Mouse (Mus musculus) heart, embryonic 10.5 days (tissue): ENCODE measurements around the gene Fut2. TPM values are rescaled to one million over a fixed set of nuclear protein-coding genes. Genes with fewer than 3 reads are reported as not detected.
"Not testable (repeated sequence)": the region's sequence is repeated elsewhere in the genome, so short reads cannot be mapped to it uniquely, and the experiment has no call there.

Source experiments
- DNase-seq: peaks from one replicate; pipeline ENCODE4 v3.0.0-alpha.2; 2017; ENCODE audit warnings: low spot score
- H3K27ac ChIP-seq: fragments of 300-500 bp; sonication (generic); 2 replicates; pipeline ENCODE4 v1.5.1; 2016; ENCODE audit warnings: mild to moderate bottlenecking
- H3K27me3 ChIP-seq: fragments of 300-500 bp; sonication (generic); 2 replicates; pipeline ENCODE4 v1.6.1; 2016; ENCODE audit warnings: mild to moderate bottlenecking; ENCODE audit not compliant: poor library complexity, insufficient read depth, severe bottlenecking
- H3K36me3 ChIP-seq: fragments of 300-500 bp; sonication (generic); 2 replicates; pipeline ENCODE4 v1.6.1; 2016; ENCODE audit warnings: mild to moderate bottlenecking, moderate library complexity
- H3K4me1 ChIP-seq: fragments of 300-500 bp; sonication (generic); 2 replicates; pipeline ENCODE4 v1.6.1; 2016; ENCODE audit warnings: mild to moderate bottlenecking
- H3K4me3 ChIP-seq: fragments of 300-500 bp; sonication (generic); 2 replicates; pipeline ENCODE4 v1.5.1; 2016; ENCODE audit warnings: mild to moderate bottlenecking, moderate library complexity
- H3K9me3 ChIP-seq: fragments of 300-500 bp; sonication (generic); 2 replicates; pipeline ENCODE4 v1.6.1; 2016; ENCODE audit warnings: mild to moderate bottlenecking, moderate library complexity
- WGBS: fragments of 180-500 bp; shearing (Covaris S2); methylation state at CpG from one replicate; pipeline ENCODE4 v1.1.7; 2016; 5-methylcytosine and 5-hydroxymethylcytosine counted together
- polyA plus RNA-seq: library from polyadenylated mRNA; unstranded; fragments of >200 nt; fragmentation: Nextera tagmentation; extraction: Ambion mirVana; gene quantifications from 2 replicates; pipeline ENCODE4 v1.2.1, GENCODE M21; 2016

Fut2 gene
- polyA plus RNA-seq, 1 experiment from 2014 or later: 1.1 TPM

DNA sequence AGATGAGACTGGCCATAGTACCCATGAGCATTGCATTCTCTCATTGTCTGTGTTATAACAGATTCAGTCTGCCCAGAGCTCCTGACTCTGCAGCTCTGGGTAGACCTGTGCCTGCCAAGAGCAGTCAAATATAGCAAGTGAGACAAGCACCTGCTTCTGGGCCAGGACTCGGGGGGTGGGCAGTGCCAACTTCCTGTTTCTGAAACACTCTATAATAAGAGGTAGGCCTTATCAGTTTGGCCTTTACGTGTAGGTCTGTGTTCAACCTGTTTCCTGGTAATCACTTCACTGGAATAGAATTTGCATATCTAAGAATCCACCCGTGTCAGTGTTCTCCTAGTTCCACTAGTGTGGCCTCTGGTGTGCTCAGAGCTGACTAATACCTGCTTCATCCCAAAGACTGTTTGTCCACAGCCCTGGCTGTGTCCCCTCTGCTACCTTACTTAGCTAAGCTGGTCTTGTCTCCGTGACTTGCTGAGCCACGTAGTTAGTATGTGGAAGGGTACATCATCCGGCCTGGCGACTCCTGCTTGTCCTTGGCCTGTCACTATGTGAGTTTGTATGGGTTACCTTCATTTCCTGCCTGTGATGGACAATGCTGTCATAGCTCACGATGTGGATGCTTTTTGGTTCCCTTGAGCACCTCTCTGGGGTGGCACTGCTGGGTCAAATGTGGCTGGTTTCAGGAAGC is 15.0 kb upstream of the Fut2 start:
- WGBS: 72% methylated on average over 8 of the region's 8 CpGs
- H3K4me3 ChIP-seq: no peak overlapping the region
- no peaks in the 10 kb centered on the region for H3K9me3 ChIP-seq
- H3K36me3 ChIP-seq: no peaks in the 10 kb centered on the region
- DNase-seq: no peak
- peaks cover 46% of the 10 kb centered on the region for H3K4me1 ChIP-seq
- H3K27ac ChIP-seq: peak overlapping the region; percentile 5; the same call in 1 of the 2 replicates
- peaks cover 13% of the 10 kb centered on the region; the same call in 1 of the 2 replicates for H3K27me3 ChIP-seq

- Histone ChIP-seq H3K27me3 (peaks cover 11% of the 10 kb centered on the region; the same call in 1 of the 2 replicates), H3K36me3 (no peaks in the 10 kb centered on the region), H3K4me3 (no peak overlapping the region), H3K4me1 (peaks cover 35% of the 10 kb centered on the region), H3K9me3 (no peaks in the 10 kb centered on the region), H3K27ac (peak overlapping the region; percentile 12; the same call in 1 of the 2 replicates)
- 65% methylated on average over 14 of the region's 14 CpGs for WGBS
- DNase-seq: no peak
Measured at GRCm38 (mm10) chr7:45679966-45680621, 13.9 kb upstream of the Fut2 start.

DNA sequence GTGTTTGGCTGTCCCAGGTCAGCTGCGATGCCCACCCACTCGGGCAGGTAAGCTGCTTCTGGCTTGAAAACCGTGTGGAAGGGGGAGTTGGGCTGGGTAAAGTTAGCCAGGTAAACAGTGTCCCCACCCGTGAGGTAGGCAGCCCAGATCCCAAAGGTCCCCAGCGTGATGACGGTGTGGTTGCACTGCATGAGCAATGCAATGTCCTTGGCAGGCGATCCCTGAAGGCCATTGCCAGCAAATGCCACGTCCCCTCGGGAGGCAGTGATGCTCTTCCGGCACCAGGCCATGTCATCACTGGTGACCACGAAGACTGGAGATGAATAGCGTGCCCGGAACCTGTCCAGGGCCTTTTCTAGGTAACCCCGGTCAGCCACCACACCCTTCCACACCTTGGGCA is 12.3 kb upstream of the Fut2 start:
- peaks cover 3% of the 10 kb centered on the region; the same call in 1 of the 2 replicates for H3K27me3 ChIP-seq
- H3K4me3 ChIP-seq: no peak overlapping the region
- H3K36me3 ChIP-seq: no peaks in the 10 kb centered on the region
- no peak for DNase-seq
- H3K4me1 ChIP-seq: peaks cover 35% of the 10 kb centered on the region
- no peak overlapping the region for H3K27ac ChIP-seq
- H3K9me3 ChIP-seq: no peaks in the 10 kb centered on the region
- WGBS: 95% methylated on average over 14 of the region's 14 CpGs

DNA sequence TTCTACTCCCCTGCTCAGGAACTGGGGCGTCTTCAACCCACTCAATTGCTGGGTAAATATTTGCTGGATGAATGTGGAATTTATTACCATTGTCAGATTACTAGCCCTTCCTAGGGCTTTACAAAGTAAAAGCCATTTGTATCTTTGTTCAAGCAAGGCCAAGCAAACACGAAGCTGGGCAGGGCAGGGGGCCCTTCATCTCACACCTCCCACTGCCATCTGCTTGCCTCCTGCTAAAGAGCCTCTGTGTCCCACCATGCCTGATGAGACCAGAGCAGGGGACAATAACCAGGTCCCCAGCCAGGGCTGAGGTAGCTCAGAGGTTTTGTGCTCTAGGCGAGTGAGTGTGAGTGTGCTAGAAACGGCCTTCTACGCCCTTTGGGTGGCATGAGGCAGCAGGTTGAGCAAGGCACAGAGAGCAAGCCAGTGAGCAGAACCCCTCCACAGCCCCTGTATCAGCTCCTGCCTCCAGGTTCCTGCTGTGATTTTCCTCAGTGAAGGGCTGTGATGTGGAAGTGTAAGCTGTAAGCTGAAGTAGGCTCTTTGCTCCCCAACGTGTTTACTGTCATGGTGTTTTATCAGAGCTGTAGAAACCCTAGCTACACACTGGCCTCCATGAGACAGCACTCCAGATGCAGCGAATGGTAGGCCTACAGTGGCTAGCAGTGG is 11.6 kb upstream of the Fut2 start:
- DNase-seq: no peak
- peaks cover 3% of the 10 kb centered on the region; the same call in 1 of the 2 replicates for H3K27me3 ChIP-seq
- H3K4me3 ChIP-seq: no peak overlapping the region
- H3K9me3 ChIP-seq: no peaks in the 10 kb centered on the region
- H3K27ac ChIP-seq: 0 out of 2 replicates have a peak overlapping the region, but pooled peaks have one; percentile 29
- WGBS: 66% methylated on average over 7 of the region's 7 CpGs
- no peaks in the 10 kb centered on the region for H3K36me3 ChIP-seq
- peaks cover 28% of the 10 kb centered on the region for H3K4me1 ChIP-seq

DNA sequence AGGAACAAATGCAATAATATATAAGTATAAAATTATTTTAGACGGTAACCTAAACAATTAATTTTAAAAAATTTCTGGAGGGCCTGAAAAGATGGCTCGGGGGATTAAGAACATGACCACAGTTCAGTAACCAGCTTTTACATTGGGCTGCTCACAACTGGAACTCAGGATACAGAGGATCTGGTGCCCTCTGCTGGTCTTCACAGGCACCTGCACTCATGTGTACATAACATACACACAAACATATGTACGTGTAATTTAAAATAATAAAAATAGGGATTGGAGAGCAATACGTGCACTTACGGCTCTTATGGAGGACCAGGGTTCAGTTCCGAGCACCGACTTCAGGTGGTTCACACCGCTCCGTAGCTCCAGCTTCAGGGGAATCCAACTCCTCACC is 2.7 kb upstream of the Fut2 start:
- Histone ChIP-seq H3K27ac (no peak overlapping the region), H3K27me3 (no peaks in the 10 kb centered on the region), H3K9me3 (no peaks in the 10 kb centered on the region), H3K36me3 (no peaks in the 10 kb centered on the region), H3K4me3 (no peak overlapping the region), H3K4me1 (peaks cover 17% of the 10 kb centered on the region)
- no peak for DNase-seq
- 93% methylated on average over 9 of the region's 9 CpGs for WGBS

DNA sequence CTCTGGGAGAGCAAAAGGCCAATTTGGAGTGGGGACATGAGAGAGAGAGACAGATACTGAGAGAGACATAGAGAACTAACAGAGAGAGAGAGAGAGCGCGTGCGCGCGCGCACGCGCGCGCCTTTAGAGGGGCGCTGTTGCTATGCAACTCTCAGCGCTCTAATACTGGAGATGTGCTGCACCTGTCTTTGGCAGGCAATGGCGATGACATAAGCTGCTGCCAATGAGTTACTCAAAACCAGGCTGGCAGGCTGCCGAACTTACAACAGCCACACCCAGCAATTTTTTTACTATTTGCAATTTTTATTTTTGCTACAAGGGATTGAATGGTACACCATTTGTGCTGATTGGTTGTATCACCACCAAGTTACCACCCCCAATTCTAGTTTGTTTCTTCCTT is 1.6 kb upstream of the Fut2 start:
- no peak for DNase-seq
- Histone ChIP-seq H3K9me3 (no peaks in the 10 kb centered on the region), H3K4me1 (peaks cover 25% of the 10 kb centered on the region), H3K36me3 (no peaks in the 10 kb centered on the region), H3K27me3 (no peaks in the 10 kb centered on the region), H3K4me3 (no peak overlapping the region), H3K27ac (no peak overlapping the region)
- 60% methylated on average over 14 of the region's 14 CpGs for WGBS

GRCm38 (mm10) chr7:45665303-45666138 is 673 bp downstream of the Fut2 start:
- H3K27ac ChIP-seq: no peak overlapping the region
- DNase-seq: no peak
- H3K27me3 ChIP-seq: no peaks in the 10 kb centered on the region
- no peak overlapping the region for H3K4me3 ChIP-seq
- no peaks in the 10 kb centered on the region for H3K9me3 ChIP-seq
- H3K4me1 ChIP-seq: peaks cover 25% of the 10 kb centered on the region
- no peaks in the 10 kb centered on the region for H3K36me3 ChIP-seq
- WGBS: 58% methylated on average over 13 of the region's 13 CpGs

DNA sequence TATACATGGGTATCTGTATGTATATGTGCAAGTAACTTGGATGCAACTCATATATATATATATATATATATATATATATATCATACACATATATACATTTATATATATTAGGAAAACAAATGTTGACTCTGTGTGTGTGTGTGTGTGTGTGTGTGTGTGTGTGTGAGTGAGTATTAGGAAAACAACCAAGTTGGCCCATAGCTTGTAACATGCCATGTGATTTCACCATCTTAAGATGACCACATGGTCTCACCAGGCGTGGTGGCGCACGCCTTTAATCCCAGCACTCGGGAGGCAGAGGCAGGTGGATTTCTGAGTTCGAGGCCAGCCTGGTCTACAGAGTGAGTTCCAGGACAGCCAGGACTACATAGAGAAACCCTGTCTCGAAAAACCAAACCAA is 4.5 kb downstream of the Fut2 start:
- H3K4me3 ChIP-seq, DNase-seq, H3K27ac ChIP-seq, H3K9me3 ChIP-seq, H3K36me3 ChIP-seq, H3K27me3 ChIP-seq: not testable (repeated sequence)
- 88% methylated on average over 6 of the region's 6 CpGs for WGBS
- peaks cover 25% of the 10 kb centered on the region for H3K4me1 ChIP-seq

DNA sequence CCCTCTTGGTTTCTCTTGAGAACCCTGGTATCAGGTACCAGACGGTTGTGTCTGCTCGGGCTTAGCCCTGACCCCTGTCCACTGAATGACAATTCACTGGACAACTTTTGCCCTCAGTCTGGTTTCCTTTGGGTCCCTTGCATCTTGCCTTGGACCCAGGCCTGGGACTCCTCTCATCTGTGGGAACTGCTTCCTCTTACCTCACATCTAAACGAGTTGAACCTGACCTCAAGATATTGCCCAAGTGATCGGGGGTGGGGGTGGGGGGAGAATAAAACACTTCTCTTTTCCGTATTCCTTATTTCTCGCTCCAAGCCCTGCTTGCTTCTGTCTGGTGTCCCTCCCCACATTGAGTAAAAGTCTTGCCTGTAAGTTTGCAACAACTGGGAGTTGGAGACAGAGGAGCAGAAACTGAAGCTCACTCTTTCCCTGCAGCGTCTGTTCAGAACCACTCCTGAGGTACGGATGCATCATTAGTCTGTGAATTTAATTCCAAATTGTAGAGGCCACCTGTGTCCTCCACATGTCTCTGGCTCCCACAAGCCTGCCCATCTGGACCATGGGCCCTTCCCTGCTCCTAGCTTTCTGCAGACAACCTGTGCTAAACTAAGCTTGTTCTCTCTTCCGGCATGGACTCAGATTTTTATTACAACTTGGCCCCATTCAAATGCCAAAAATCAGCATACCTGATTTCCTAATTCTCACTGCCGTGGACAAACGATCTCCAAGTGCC is 5.3 kb downstream of the Fut2 start:
- Histone ChIP-seq H3K27ac (no peak overlapping the region), H3K4me1 (peaks cover 25% of the 10 kb centered on the region), H3K9me3 (no peaks in the 10 kb centered on the region), H3K4me3 (no peak overlapping the region), H3K36me3 (no peaks in the 10 kb centered on the region), H3K27me3 (no peaks in the 10 kb centered on the region)
- WGBS: 81% methylated on average over 11 of the region's 11 CpGs
- DNase-seq: no peak

DNA sequence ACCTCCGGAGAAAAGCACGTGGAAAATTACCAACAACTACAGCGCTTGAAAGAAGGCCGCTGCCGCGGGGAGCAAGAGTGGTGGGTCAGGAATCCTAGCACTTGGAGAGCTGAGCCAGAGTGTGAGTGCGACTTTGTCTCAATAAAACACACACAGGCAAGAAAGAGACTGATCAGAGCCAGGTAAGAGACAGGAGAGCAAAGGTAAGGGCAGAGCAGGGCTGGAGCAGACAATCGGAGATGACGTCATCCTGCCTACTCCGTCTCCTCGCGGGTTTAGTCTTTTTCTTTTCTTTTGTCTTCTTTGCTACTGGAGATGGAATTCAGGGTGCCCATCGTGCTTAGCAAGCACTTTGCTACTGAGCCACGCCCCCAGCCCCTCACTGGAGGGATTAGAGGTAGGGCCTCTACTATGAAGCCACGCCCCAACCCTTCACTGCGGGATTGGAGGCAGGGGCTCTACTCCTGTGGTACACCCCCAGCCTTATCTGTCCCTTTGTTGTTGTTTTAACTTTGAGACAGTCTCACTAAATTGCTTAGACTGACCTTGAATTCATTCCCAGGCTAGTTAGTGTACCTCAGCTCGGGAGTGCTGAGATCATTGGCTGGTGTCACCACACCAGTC is 11.7 kb downstream of the Fut2 start:
- no peaks in the 10 kb centered on the region for H3K27me3 ChIP-seq
- peak overlapping the region; percentile 43 for H3K4me3 ChIP-seq
- no peak for DNase-seq
- H3K4me1 ChIP-seq: peaks cover 16% of the 10 kb centered on the region
- 23% methylated on average over 17 of the region's 17 CpGs for WGBS
- H3K9me3 ChIP-seq: no peaks in the 10 kb centered on the region
- no peaks in the 10 kb centered on the region for H3K36me3 ChIP-seq
- peak overlapping the region; percentile 60 for H3K27ac ChIP-seq

DNA sequence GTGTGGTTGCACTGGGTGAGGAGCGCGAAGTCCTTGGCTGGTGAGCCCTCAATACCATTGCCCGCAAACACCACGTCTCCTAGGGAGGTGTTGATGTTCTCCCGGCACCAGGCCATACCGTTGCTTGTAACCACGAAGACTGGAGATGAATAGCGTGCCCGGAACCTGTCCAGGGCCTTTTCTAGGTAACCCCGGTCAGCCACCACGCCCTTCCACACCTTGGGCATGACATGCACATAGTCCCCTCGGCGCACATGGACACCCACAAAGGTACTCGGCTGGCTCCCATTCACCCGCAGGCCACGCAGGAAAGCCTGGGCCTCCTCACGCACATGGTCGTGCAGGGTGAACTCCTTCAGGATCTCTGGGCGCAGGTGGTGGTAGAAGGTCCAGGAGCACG is 15.7 kb downstream of the Fut2 start:
- peak overlapping the region; percentile 85 for H3K27ac ChIP-seq
- 91% methylated on average over 20 of the region's 20 CpGs for WGBS

GRCm38 (mm10) chr7:45649351-45649750 is 16.8 kb downstream of the Fut2 start:
- Histone ChIP-seq H3K4me1 (peaks cover 33% of the 10 kb centered on the region), H3K36me3 (no peaks in the 10 kb centered on the region), H3K27ac (peak overlapping the region; percentile 85), H3K9me3 (no peaks in the 10 kb centered on the region), H3K4me3 (no peak overlapping the region), H3K27me3 (no peaks in the 10 kb centered on the region)
- DNase-seq: no peak
- 46% methylated on average over 8 of the region's 8 CpGs for WGBS

More for the DNA sequence above, 15.7 kb downstream of the Fut2 start:
- H3K4me3 ChIP-seq, DNase-seq, H3K9me3 ChIP-seq, H3K36me3 ChIP-seq, H3K27me3 ChIP-seq: not testable (repeated sequence)
- peaks cover 29% of the 10 kb centered on the region for H3K4me1 ChIP-seq
